Mouse (Mus musculus): Measurements from ENCODE around the gene Helz.

DNA sequence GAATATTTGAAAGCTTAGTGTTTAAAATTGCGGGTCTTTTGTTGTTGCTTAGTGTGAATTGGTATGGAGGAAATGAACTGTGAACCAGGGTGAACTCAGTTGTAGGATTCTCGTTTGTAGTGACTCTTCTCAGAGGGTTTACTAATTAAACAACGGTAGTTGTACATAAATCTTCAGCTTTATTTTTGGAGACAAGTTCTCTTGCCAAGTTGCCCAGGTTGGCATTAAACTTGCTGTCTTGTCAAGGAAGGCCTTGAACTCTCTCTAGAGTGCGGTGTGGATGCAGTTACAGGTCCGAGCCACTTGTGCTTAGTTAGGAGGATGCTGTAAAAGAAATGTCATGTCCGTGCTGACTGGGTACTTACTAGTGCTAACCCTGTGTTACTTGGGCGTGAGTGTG is 39.4 kb downstream of the Helz start:
- no peak for TF ChIP-seq CTCF (IDR thresholded peaks at IDR 0.05; ENCODE audit: borderline replicate concordance, insufficient read depth, low read depth, low read length)
- TF ChIP-seq POLR2A (IDR thresholded peaks at IDR 0.05; ENCODE audit: borderline replicate concordance, insufficient read depth, low read length) = no peak

Measured in cerebellum, adult 2 months (tissue).